Mouse (Mus musculus) stomach, postnatal 0 days (tissue): ENCODE results near the gene Slf2. TPM values are rescaled to one million over a fixed set of nuclear protein-coding genes. Genes with fewer than 3 reads are reported as not detected.

Source experiments
- ATAC-seq: fragments of 200-750 bp; cut with Nextera tagmentation; 2 replicates; pipeline ENCODE4 v1.8.0; 2017; ENCODE audit not compliant: low FRiP score, low TSS enrichment
- DNase-seq: peaks from one replicate; pipeline ENCODE4 v3.0.0-alpha.2; 2016; ENCODE audit warnings: low spot score
- H3K27ac ChIP-seq: fragments of 300-500 bp; sonication (generic); replicated peaks from 2 replicates; pipeline ENCODE4 v1.5.1; 2014; ENCODE audit warnings: mild to moderate bottlenecking, control low read depth
- H3K27me3 ChIP-seq: fragments of 300-500 bp; sonication (generic); 2 replicates; pipeline ENCODE4 v1.6.1; 2014; ENCODE audit warnings: low read length; ENCODE audit not compliant: control insufficient read depth, insufficient read depth
- H3K36me3 ChIP-seq: fragments of 300-500 bp; sonication (generic); 2 replicates; pipeline ENCODE4 v1.6.1; 2014; ENCODE audit warnings: low read length, mixed read lengths; ENCODE audit not compliant: control insufficient read depth, insufficient read depth
- H3K4me1 ChIP-seq: fragments of 300-500 bp; sonication (generic); replicated peaks from 2 replicates; pipeline ENCODE4 v1.6.1; 2014; ENCODE audit warnings: antibody characterized with exemption; ENCODE audit not compliant: control insufficient read depth, insufficient read depth
- H3K4me2 ChIP-seq: fragments of 300-500 bp; sonication (generic); replicated peaks from 2 replicates; pipeline ENCODE4 v1.6.1; 2014; ENCODE audit warnings: low read depth, mild to moderate bottlenecking, control low read depth, moderate library complexity
- H3K4me3 ChIP-seq: fragments of 300-500 bp; sonication (generic); 2 replicates; pipeline ENCODE4 v1.5.1; 2014; ENCODE audit warnings: low read depth, low read length, control low read depth
- H3K9ac ChIP-seq: fragments of 300-500 bp; sonication (generic); 2 replicates; pipeline ENCODE4 v1.6.1; 2014; ENCODE audit warnings: mild to moderate bottlenecking, low read length, control low read depth, mixed read lengths
- H3K9me3 ChIP-seq: fragments of 300-500 bp; sonication (generic); 2 replicates; pipeline ENCODE4 v1.6.1; 2016; ENCODE audit warnings: low read length; ENCODE audit not compliant: control insufficient read depth
- CTCF ChIP-seq: IDR thresholded peaks from 2 replicates; pipeline ENCODE4 v1.5.1; 2016; ENCODE audit warnings: antibody characterized with exemption, low read depth, mild to moderate bottlenecking, moderate library complexity
- EP300 ChIP-seq: optimal IDR thresholded peaks from 2 replicates; pipeline ENCODE3; 2016; ENCODE audit warnings: antibody characterized with exemption
- WGBS: fragments of 180-500 bp; shearing (Covaris S2); extraction: QIAGEN DNeasy Blood & Tissue Kit; methylation state at CpG from one replicate; pipeline ENCODE4 v1.1.7; 2014; 5-methylcytosine and 5-hydroxymethylcytosine counted together
- polyA plus RNA-seq: library from polyadenylated mRNA; unstranded; fragments of >200 nt; fragmentation: Nextera tagmentation; extraction: Ambion mirVana; gene quantifications from 2 replicates; pipeline ENCODE4 v1.2.1, GENCODE M21; 2015

Slf2 gene
- polyA plus RNA-seq, 1 experiment from 2014 or later = 9.3 TPM

GRCm38 (mm10) chr19:44891446-44891845 lies 39.5 kb upstream of the Slf2 start:
- Histone ChIP-seq H3K27ac (no peak overlapping the region), H3K4me1 (no peaks in the 10 kb centered on the region), H3K9me3 (no peaks in the 10 kb centered on the region), H3K4me2 (no peak overlapping the region), H3K36me3 (no peaks in the 10 kb centered on the region), H3K27me3 (no peaks in the 10 kb centered on the region), H3K9ac (no peak overlapping the region), H3K4me3 (no peak overlapping the region)
- DNase-seq = no peak
- ATAC-seq = no peak
- 59% methylated on average over 15 of the region's 15 CpGs for WGBS
- TF ChIP-seq CTCF (no peak), EP300 (no peak)

GRCm38 (mm10) chr19:44893231-44893871 lies 37.6 kb upstream of the Slf2 start:
- DNase-seq (no peak), ATAC-seq (peak; percentile 41; the same call in 1 of the 2 replicates)
- Histone ChIP-seq H3K4me1 (no peaks in the 10 kb centered on the region), H3K27me3 (no peaks in the 10 kb centered on the region), H3K27ac (no peak overlapping the region), H3K4me2 (no peak overlapping the region), H3K9ac (no peak overlapping the region), H3K4me3 (no peak overlapping the region), H3K9me3 (no peaks in the 10 kb centered on the region), H3K36me3 (no peaks in the 10 kb centered on the region)
- no peak for TF ChIP-seq EP300
- no peak for TF ChIP-seq CTCF
- 33% methylated on average over 19 of the region's 19 CpGs for WGBS

GRCm38 (mm10) chr19:44895245-44895644 lies 35.7 kb upstream of the Slf2 start:
- ATAC-seq (0 out of 2 replicates have a peak, but pooled peaks have one; percentile 45), DNase-seq (peak; percentile 77)
- no peaks in the 10 kb centered on the region; the same call in 1 of the 2 replicates for H3K4me1 ChIP-seq

GRCm38 (mm10) chr19:44896450-44896849 lies 34.5 kb upstream of the Slf2 start:
- ATAC-seq = no peak
- Histone ChIP-seq H3K4me1 (no peaks in the 10 kb centered on the region; the same call in 1 of the 2 replicates), H3K27ac (no peak overlapping the region), H3K4me2 (no peak overlapping the region), H3K4me3 (no peak overlapping the region), H3K27me3 (no peaks in the 10 kb centered on the region), H3K9me3 (no peaks in the 10 kb centered on the region), H3K9ac (no peak overlapping the region), H3K36me3 (no peaks in the 10 kb centered on the region)
- no peak for DNase-seq
- 65% methylated on average over 6 of the region's 6 CpGs for WGBS
- TF ChIP-seq EP300 (no peak), CTCF (no peak)

More at GRCm38 (mm10) chr19:44895245-44895644, 35.7 kb upstream of the Slf2 start:
- Histone ChIP-seq H3K4me3 (no peak overlapping the region), H3K36me3 (no peaks in the 10 kb centered on the region), H3K4me2 (no peak overlapping the region), H3K9ac (no peak overlapping the region), H3K27me3 (no peaks in the 10 kb centered on the region), H3K9me3 (no peaks in the 10 kb centered on the region), H3K27ac (no peak overlapping the region)
- peak; percentile 97 for TF ChIP-seq CTCF
- no peak for TF ChIP-seq EP300
- 2% methylated on average over 4 of the region's 4 CpGs for WGBS

- Histone ChIP-seq H3K27ac (no peak overlapping the region), H3K4me1 (no peaks in the 10 kb centered on the region; the same call in 1 of the 2 replicates), H3K36me3 (no peaks in the 10 kb centered on the region), H3K9me3 (no peaks in the 10 kb centered on the region), H3K9ac (no peak overlapping the region), H3K4me3 (no peak overlapping the region), H3K4me2 (no peak overlapping the region), H3K27me3 (no peaks in the 10 kb centered on the region)
- TF ChIP-seq EP300 = no peak
- TF ChIP-seq CTCF = no peak
- 73% methylated on average over 5 of the region's 5 CpGs for WGBS
- DNase-seq (no peak), ATAC-seq (no peak)
These were observed 33.4 kb upstream of the Slf2 start for GRCm38 (mm10) chr19:44897521-44897920.

GRCm38 (mm10) chr19:44898646-44899045 lies 32.3 kb upstream of the Slf2 start:
- WGBS = 28% methylated on average over 3 of the region's 3 CpGs
- no peak overlapping the region for H3K9ac ChIP-seq
- TF ChIP-seq EP300 = no peak
- no peak for TF ChIP-seq CTCF
- no peaks in the 10 kb centered on the region for H3K27me3 ChIP-seq
- DNase-seq (no peak), ATAC-seq (no peak)
- H3K27ac ChIP-seq = no peak overlapping the region
- H3K4me2 ChIP-seq = no peak overlapping the region
- H3K36me3 ChIP-seq = no peaks in the 10 kb centered on the region
- H3K9me3 ChIP-seq = no peaks in the 10 kb centered on the region
- H3K4me1 ChIP-seq = no peaks in the 10 kb centered on the region; the same call in 1 of the 2 replicates
- no peak overlapping the region for H3K4me3 ChIP-seq
